Mouse (Mus musculus) olfactory bulb, adult 2 months (tissue): ENCODE measurements around the gene Sdf4.

Source experiments
- CTCF ChIP-seq: fragments of 200-500 bp; IDR thresholded peaks from 2 replicates; pipeline ENCODE4 v1.5.1; 2012; ENCODE audit warnings: low read depth, mild to moderate bottlenecking, low read length, moderate library complexity; ENCODE audit not compliant: insufficient read depth
- POLR2A ChIP-seq: fragments of 200-500 bp; IDR thresholded peaks from 2 replicates; pipeline ENCODE4 v1.6.1; 2012; ENCODE audit warnings: mild to moderate bottlenecking, low read depth, low read length, moderate library complexity; ENCODE audit not compliant: insufficient read depth

- TF ChIP-seq CTCF (no peak), POLR2A (no peak)
These were observed 62.5 kb downstream of the Sdf4 start for GRCm38 (mm10) chr4:156055173-156055572.
